Mouse (Mus musculus) neural tube, embryonic 10.5 days (tissue): ENCODE measurements around the gene Cish.

ENCODE experiments used
- DNase-seq: peaks from one replicate; pipeline ENCODE4 v3.0.0-alpha.2; 2017; ENCODE audit warnings: low spot score; ENCODE audit errors: extremely low spot score

Cish gene

DNA sequence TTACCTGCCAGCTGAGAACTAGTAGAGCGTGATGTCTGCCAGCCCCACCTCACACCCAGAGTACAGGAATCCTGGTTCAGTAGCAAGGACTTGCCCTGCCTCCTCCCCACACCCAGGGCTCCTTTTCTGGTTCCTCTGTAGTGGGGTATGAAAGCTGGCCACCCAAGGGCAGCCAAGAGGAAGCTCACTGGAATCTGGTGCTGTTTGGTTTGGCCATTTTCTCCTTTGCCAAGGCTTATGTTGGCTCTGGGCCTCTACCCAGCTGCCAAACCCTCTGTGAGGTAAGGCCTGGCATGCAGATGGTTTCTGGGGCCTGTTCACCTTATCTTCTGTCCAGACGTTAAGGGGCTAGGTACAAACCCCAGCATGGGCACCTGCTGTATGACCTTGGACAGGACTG is 20.0 kb downstream of the Cish start:
- DNase-seq: no peak

DNA sequence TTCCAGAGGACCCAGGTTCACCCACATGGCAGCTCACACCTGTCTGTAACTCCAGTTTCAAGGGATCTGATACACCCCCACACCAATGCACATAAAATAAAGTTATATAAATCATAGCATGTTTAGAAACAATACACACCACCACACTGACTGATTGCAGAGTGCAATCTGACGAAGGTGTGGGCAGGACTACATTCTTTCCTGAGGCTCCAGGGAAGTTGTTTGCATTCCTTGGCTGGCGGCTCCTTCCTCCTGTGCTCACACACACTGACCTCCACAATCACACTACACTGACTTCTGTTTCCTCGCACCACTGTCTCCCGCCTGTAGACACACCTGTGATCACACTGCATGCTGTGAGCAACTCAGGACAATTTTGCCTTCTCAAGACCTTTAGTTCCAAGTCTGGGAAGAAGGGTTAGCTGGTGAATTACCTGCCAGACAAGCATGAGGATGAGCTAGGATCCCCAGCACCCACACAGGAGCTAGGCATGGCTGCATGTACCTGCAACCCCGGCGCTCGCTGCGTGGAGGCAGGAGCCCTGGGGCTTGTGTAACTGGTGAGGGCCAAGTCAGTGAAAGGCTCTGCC is 26.7 kb downstream of the Cish start:
- no peak for DNase-seq

DNA sequence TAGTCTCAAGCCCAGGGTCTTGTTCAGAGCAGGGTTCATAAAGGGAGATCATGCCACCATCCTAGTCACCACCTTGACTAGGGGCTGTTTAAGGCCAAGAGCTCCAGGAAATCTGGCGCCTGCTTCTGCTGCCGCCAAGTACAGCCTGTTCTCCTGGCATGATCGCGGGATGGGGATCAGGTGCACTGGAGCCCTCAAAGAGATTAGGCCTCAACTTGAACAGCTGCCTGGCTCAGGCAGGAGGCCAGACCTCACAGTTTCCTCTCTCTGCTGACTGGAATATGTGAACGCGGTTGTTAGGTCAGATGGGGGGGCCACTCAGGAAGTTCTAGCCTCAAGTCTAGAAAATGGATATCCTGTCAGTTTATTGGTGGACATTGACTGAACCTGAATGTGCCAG is 27.7 kb downstream of the Cish start:
- DNase-seq: no peak

DNA sequence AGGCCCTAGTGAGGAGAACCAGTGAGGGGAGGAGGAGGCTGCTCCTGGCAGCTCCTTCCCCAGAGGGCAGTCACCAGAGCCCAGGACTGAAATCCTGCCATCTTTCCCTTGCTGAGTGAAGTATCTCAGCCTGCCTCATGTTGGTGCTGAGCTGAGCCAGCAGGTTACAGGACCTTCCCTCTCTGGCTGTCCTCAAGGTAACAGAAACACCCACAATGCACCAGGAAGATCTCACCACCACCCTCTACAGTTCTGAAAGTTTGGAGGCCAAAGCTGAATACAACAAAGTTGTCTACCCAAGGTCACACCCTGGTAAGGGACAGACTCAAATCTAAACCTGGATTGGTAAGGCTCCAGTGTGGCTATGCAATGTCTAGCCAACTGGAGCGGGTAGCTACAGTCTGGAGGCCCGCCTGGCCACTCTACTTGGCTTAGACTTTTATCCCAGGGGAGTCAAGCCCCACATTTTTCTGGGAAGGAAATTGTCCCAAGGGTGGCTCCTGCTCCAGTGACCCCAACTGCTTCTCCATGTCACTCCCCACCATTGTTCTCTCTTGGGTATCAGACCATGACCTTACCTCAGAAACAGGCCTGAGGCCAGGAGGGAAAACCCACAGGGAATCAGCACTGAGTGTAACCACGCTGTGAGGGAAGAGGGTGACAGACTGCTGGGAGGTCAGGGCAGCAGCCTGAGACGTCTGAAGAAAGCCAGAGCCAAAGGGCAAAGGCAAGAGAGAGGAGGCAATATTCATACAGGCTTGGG is 29.2 kb downstream of the Cish start:
- DNase-seq: no peak

GRCm38 (mm10) chr9:107325904-107326303 is 30.1 kb downstream of the Cish start:
- no peak for DNase-seq

- no peak for DNase-seq
Observed at GRCm38 (mm10) chr9:107327879-107328620, 32.2 kb downstream of the Cish start.

DNA sequence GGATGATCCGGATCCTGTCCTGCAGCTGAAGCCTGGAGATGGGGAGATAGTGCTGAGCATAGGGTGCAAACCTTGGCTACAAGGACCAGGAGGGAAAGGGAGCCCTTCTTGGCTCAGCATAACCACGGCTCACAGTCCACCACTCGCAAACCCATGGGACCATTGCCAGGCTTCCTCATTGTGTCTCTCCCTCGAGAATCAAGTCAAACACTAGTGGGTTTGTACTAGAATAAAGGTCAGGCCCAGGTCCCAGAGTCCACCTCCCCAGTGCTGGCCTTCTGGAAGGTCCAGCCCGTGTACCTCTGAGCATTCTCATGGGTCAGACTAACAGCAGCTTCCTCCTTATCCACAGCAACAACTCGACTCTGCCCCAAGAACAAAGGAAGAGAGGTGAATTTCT is 35.0 kb downstream of the Cish start:
- no peak for DNase-seq

DNA sequence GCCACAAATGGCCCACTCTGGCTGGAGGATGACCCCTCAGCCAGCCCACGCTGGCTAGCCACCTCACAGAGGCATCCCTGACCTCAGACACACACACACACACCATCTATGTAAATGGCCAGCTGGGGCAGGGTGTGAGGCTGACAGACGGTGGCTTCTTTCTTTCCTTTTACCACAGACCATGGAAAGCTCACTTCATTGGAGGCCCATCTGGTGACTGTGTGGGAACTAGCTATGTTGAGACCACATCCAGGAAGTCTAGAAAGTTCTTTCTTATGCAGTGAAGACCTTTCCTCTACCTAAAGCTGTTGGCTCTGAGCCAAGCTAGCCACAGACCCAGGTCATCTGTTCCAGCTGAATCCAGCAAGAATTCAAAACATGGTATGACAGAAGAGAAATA is 37.9 kb downstream of the Cish start:
- DNase-seq: no peak

GRCm38 (mm10) chr9:107334356-107334755 is 38.5 kb downstream of the Cish start:
- DNase-seq: no peak

- DNase-seq: no peak
Observed at GRCm38 (mm10) chr9:107335046-107335445, 39.2 kb downstream of the Cish start.

DNA sequence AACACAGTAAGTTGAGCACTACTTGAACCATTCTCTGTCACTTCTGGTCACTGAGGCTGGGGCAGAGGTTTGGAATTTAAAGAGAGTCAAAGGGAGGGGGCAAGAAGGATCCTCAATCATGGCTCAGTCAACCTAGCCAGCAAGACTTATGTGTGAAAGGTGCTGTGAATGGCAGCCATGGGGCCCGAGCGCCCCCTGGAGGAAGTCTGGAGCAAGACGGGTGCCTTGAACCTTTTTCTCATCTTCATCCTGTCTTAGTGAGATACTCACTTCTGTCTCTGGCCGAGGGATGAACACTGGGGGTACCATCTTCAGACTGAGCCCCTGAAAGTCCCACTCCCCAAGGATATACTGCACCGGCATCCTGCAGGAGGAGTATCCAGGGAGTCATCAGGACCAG is 40.1 kb downstream of the Cish start:
- peak; percentile 52 for DNase-seq

GRCm38 (mm10) chr9:107336386-107336785 is 40.6 kb downstream of the Cish start:
- DNase-seq: no peak

- peak; percentile 84 for DNase-seq
Observed at GRCm38 (mm10) chr9:107338172-107338883, 42.5 kb downstream of the Cish start, which contains the start of gene Hemk1. Hemk1 (minus strand) TSS chr9:107338350.

DNA sequence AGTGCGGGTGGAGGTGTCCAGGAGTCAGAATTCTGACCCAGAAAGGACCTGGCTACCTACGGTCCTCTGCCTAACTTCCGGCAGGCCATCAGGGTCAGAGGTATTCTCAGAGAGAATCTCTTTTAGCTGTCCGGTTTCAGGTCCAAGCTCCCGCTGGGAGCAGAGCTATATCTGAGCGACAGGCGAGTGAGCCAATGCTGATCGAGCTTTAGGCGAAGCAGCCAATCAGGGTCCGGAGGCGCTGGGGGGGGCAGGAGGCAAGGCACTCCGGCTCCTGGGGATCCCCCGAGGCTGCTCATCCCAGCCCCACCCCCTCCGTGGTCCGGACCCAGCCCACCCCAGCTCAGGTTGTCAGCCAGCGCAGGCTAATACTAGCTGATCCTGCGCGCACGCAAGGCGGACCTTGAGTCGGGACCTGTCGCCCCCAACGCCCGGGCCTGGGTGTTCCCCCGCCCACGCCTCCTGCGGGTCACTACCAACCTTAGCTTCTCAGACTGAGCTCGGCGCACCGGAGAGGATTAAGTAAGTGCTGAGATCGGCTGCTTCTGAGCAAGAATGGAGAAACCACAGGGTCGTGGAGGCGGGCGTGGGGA is 44.5 kb downstream of the Cish start, which contains the start of gene 6430571L13Rik:
Gene 6430571L13Rik, plus strand, starts transcription at position 336 of the 593 bp plus-strand sequence.
- DNase-seq: peak; percentile 94

DNA sequence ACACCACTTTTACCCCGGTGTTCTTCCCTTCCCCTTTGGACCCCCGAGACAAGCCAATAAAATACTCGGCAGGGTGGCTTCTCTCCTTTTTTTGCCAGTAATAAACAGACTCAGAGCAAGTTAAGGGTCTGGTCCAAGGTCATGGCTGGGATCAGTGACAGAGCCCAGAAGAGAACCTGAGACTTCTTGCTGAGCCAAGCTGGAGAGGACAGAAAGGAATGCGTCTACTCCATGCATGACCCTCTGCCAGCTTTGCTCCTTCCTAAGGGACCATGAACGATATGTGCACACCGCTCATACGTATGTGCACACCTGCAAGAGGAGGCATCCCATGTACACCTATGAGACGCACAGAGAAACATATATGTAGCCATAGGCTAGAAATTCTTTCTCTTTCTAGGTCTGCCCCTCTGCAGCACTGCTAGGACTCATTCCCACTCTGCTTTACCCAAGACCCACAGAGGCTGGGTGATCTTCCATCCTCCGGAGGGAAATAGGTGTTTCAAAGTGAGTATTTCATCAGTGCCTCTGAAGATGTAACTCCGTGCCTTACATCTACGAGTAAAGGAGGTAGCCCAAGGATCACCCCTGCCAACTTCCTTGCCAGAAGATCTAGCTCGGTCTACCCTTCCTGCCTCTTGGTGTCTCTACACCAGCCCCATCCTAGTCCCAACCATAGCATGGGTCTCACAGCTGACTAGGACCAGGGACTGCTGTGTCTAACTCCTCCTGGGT is 45.3 kb downstream of the Cish start:
- DNase-seq: no peak

- DNase-seq: no peak
Observed at GRCm38 (mm10) chr9:107342201-107342709, 46.4 kb downstream of the Cish start.

- DNase-seq: no peak
Observed at GRCm38 (mm10) chr9:107343146-107343943, 47.5 kb downstream of the Cish start.

DNA sequence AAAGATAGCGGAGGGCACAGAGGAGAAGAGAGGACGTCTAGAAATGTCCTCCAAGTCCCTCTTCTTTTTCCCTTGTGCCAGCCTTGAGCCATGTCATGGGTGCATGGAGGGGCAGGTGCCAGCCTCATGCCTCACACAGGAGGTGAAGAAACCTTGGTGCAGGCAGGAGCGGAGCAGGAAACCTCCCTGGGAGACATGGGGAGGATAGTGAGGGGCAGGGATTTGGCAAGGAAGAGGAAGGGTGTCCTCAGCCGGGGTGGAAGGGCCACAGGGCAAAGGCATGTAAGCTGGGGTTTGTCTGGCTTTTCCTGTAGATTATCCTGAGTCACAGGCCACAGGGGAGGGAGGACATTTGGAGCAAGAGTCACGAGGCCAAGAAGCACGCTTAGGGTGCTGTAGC is 48.2 kb downstream of the Cish start:
- DNase-seq: no peak

DNA sequence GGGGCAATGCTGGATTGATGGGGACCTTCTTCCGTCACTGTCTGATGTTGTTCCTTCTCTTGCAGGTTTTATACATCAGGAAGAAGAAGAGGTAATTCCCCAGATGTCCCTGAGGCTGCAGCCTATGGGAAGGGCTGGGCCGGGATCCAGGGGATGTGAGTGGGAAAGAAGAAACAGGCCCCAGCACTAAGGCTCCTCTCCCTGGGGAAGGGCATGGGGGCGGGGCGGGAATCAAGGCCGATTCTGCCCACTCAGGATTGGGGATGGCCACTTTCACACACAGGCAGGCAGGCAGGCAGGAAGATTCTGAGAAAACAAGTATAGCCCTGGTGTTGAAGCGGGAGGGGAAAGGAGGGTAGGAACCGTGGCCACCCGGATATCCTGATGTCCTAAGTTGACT is 50.3 kb downstream of the Cish start:
- no peak for DNase-seq
